In genomic region chr11:113165069-113165795, GRCm38 (mm10) we compare ENCODE assay signal across 8 mouse cellular contexts.
DNase-seq lines count a peak whose midpoint lies in the region; ATAC-seq and TF ChIP-seq lines count a peak whose summit lies in the region.

No protein-coding gene starts in this region.

- no peaks in the 10 kb centered on the region for H3K9me3 ChIP-seq in lung, embryonic 14.5 days (ENCODE audit: low read depth, low read length)

- H3K4me3 ChIP-seq in cerebellum, adult 2 months (replicated peaks; ENCODE audit: insufficient read depth, low read depth, low read length), result peak overlapping the region; percentile 46
- peak overlapping the region; percentile 46 for H3K4me3 ChIP-seq in layer of hippocampus, adult 2 months
- H3K4me3 ChIP-seq in lung, embryonic 14.5 days (ENCODE audit: low read depth, low read length), result peak overlapping the region; percentile 14

- peak overlapping the region; percentile 63 for H3K4me2 ChIP-seq in lung, embryonic 14.5 days

- H3K36me3 ChIP-seq in lung, embryonic 14.5 days (ENCODE audit: insufficient read depth), result no peaks in the 10 kb centered on the region

- ATAC-seq in lung, embryonic 14.5 days (ENCODE audit: insufficient read depth), result peak; percentile 83

- TF ChIP-seq POLR2A in cerebellum, adult 2 months (IDR thresholded peaks at IDR 0.05; ENCODE audit: borderline replicate concordance, insufficient read depth, low read length), result no peak

- WGBS in cerebellum, adult 2 months, result 5% methylated on average over 23 of the region's 23 CpGs
- 5% methylated on average over 22 of the region's 23 CpGs for WGBS in lung, embryonic 14.5 days

- intact Hi-C loops in heart, postnatal 36 days (cut with DNase I), result loop anchor here (1.0 to 10.0 kb wide), 5 partner anchors 382 to 1629 kb away; partner anchors contain the start of gene Sox9

- H3K27ac ChIP-seq in cerebellum, adult 2 months (ENCODE audit: insufficient read depth, low read length), result no peak overlapping the region
- peak overlapping the region; percentile 86 for H3K27ac ChIP-seq in layer of hippocampus, adult 2 months
- H3K27ac ChIP-seq in lung, embryonic 14.5 days (ENCODE audit: low read depth), result peak overlapping the region; percentile 18; the same call in 1 of the 2 replicates

- H3K27me3 ChIP-seq in cerebellum, adult 2 months (ENCODE audit: control insufficient read depth, insufficient read depth, low read length), result no peaks in the 10 kb centered on the region
- no peaks in the 10 kb centered on the region for H3K27me3 ChIP-seq in lung, embryonic 14.5 days (ENCODE audit: insufficient read depth, low read length)

- peak; percentile 98 for TF ChIP-seq CTCF in cerebellum, adult 2 months (IDR thresholded peaks at IDR 0.05; ENCODE audit: borderline replicate concordance, insufficient read depth, low read depth, low read length)
- TF ChIP-seq CTCF in layer of hippocampus, adult 2 months (conservative IDR thresholded peaks at IDR 0.05), result peak; percentile 98
- TF ChIP-seq CTCF in lung, embryonic 14.5 days (IDR thresholded peaks at IDR 0.05; ENCODE audit: low read depth), result peak; percentile 100

- peak; percentile 67 for DNase-seq in ES-CJ7 (ENCODE audit: low read depth, low spot score)
- DNase-seq in cerebellum, adult 2 months, result peak; percentile 83 to 90
- peak; percentile 86 for DNase-seq in forelimb bud, embryonic 11.5 days (ENCODE audit: low read depth, low spot score)
- peak; percentile 85 to 86 for DNase-seq in heart, postnatal 36 days
- DNase-seq in layer of hippocampus, adult 2 months (ENCODE audit: low spot score in 2 of 2), result peak; percentile 61 to 79
- DNase-seq in lung, embryonic 14.5 days, result peak; percentile 95
- DNase-seq in ovary, adult 18-20 months (ENCODE audit: low spot score), result peak; percentile 60
- peak; percentile 71 for DNase-seq in thymus, postnatal 4 days

- H3K9ac ChIP-seq in lung, embryonic 14.5 days, result peak overlapping the region; percentile 32

- peaks cover 11% of the 10 kb centered on the region for H3K4me1 ChIP-seq in cerebellum, adult 2 months (ENCODE audit: control insufficient read depth, insufficient read depth, low read length)
- H3K4me1 ChIP-seq in lung, embryonic 14.5 days (ENCODE audit: insufficient read depth), result peaks cover 4% of the 10 kb centered on the region; the same call in 1 of the 2 replicates
